Mouse (Mus musculus) T-cell, adult 2 months (primary cell): ENCODE data around the gene Gm1673.

ENCODE experiments used
- DNase-seq: peaks from one replicate; pipeline ENCODE4 v3.0.0; 2022; ENCODE audit warnings: low spot score

Gm1673 gene

GRCm38 (mm10) chr5:33997829-33998504 is 14.7 kb downstream of the Gm1673 start:
- DNase-seq, result no peak

- DNase-seq, result no peak
Observed at GRCm38 (mm10) chr5:33998505-33998877, 15.3 kb downstream of the Gm1673 start.

- DNase-seq, result no peak
Observed at GRCm38 (mm10) chr5:33999466-34000090, 16.3 kb downstream of the Gm1673 start.

GRCm38 (mm10) chr5:34000809-34001208 is 17.6 kb downstream of the Gm1673 start:
- no peak for DNase-seq

- DNase-seq, result no peak
Observed at GRCm38 (mm10) chr5:34001401-34001800, 18.2 kb downstream of the Gm1673 start.

- DNase-seq, result no peak
Observed at GRCm38 (mm10) chr5:34002636-34003035, 19.4 kb downstream of the Gm1673 start.

- no peak for DNase-seq
Observed at GRCm38 (mm10) chr5:34004618-34005017, 21.4 kb downstream of the Gm1673 start.

- no peak for DNase-seq
Observed at GRCm38 (mm10) chr5:34006832-34007231, 23.6 kb downstream of the Gm1673 start.

- no peak for DNase-seq
Observed at GRCm38 (mm10) chr5:34007392-34007941, 24.2 kb downstream of the Gm1673 start.

- DNase-seq, result no peak
Observed at GRCm38 (mm10) chr5:34014652-34015051, 31.4 kb downstream of the Gm1673 start.

- no peak for DNase-seq
Observed at GRCm38 (mm10) chr5:34018968-34019367, 35.7 kb downstream of the Gm1673 start.

GRCm38 (mm10) chr5:34030101-34030500 is 46.9 kb downstream of the Gm1673 start:
- DNase-seq, result no peak

GRCm38 (mm10) chr5:34031022-34031421 is 47.8 kb downstream of the Gm1673 start:
- no peak for DNase-seq

- no peak for DNase-seq
Observed at GRCm38 (mm10) chr5:34032520-34032919, 49.3 kb downstream of the Gm1673 start.
